Mouse (Mus musculus) left cerebral cortex, postnatal 25 days (tissue): ENCODE data around the gene Phex. TPM values are rescaled to one million over a fixed set of nuclear protein-coding genes. Genes with fewer than 3 reads are reported as not detected.

Experiments
- DNase-seq, 2 experiments: peaks; one replicate each; pipeline ENCODE4 v3.0.0; 2022; ENCODE audit warnings: low spot score in 2 of 2, mixed read lengths in 1 of 2
- intact Hi-C: fragments of 180-260 bp; cut with DNase I; formaldehyde crosslinking; loops from one replicate; pipeline ENCODE4 v1.15.1; 2025
- total RNA-seq, 2 experiments: library from RNA; stranded (reverse); gene quantifications; 2 replicates each; pipeline ENCODE4 v1.2.3; 2021

The Phex gene
- under 1 TPM; 0.60 to 0.62 TPM for total RNA-seq

- no peak for DNase-seq
- intact Hi-C loops = no loop called here
Measured at GRCm38 (mm10) chrX:157415212-157415611, at the start of gene Phex. TSS of gene Phex (minus strand) at chrX:157415312.

- intact Hi-C loops = loop anchor here (1.0 to 5.0 kb wide), 2 partner anchors 182 to 1465 kb away; no protein-coding TSS in a partner anchor
- DNase-seq = peak in 1 of 2 experiments; percentile 7
Measured at GRCm38 (mm10) chrX:157462716-157463115, 47.6 kb upstream of the Phex start.

GRCm38 (mm10) chrX:157454430-157454829 lies 39.3 kb upstream of the Phex start:
- intact Hi-C loops = loop anchor here (10.0 kb wide), 1 partner anchor 1810 kb away; no protein-coding TSS in a partner anchor
- peak; percentile 33 to 47 for DNase-seq

GRCm38 (mm10) chrX:157449000-157449399 lies 33.9 kb upstream of the Phex start:
- intact Hi-C loops = no loop called here
- no peak for DNase-seq

- intact Hi-C loops = no loop called here
Measured at GRCm38 (mm10) chrX:157447431-157447830, 32.3 kb upstream of the Phex start.

GRCm38 (mm10) chrX:157434768-157435167 lies 19.7 kb upstream of the Phex start:
- DNase-seq = no peak
- intact Hi-C loops = no loop called here

More at GRCm38 (mm10) chrX:157447431-157447830, 32.3 kb upstream of the Phex start:
- no peak for DNase-seq

- intact Hi-C loops = no loop called here
- DNase-seq = no peak
Measured at GRCm38 (mm10) chrX:157419451-157419850, 4.3 kb upstream of the Phex start.

GRCm38 (mm10) chrX:157404919-157405318 lies 10.2 kb downstream of the Phex start:
- no peak for DNase-seq
- intact Hi-C loops = no loop called here

GRCm38 (mm10) chrX:157391241-157391640 lies 23.9 kb downstream of the Phex start:
- DNase-seq = peak in 1 of 2 experiments; percentile 55
- intact Hi-C loops = no loop called here

GRCm38 (mm10) chrX:157390102-157390501 lies 25.0 kb downstream of the Phex start:
- peak in 1 of 2 experiments; percentile 72 for DNase-seq
- intact Hi-C loops = no loop called here

GRCm38 (mm10) chrX:157388419-157388818 lies 26.7 kb downstream of the Phex start:
- DNase-seq = peak in 1 of 2 experiments; percentile 67
- intact Hi-C loops = no loop called here

- DNase-seq = no peak
- intact Hi-C loops = no loop called here
Measured at GRCm38 (mm10) chrX:157387025-157387424, 28.1 kb downstream of the Phex start.

- no peak for DNase-seq
- intact Hi-C loops = no loop called here
Measured at GRCm38 (mm10) chrX:157378822-157379221, 36.3 kb downstream of the Phex start.

- intact Hi-C loops = no loop called here
- DNase-seq = no peak
Measured at GRCm38 (mm10) chrX:157377456-157377855, 37.7 kb downstream of the Phex start.

GRCm38 (mm10) chrX:157373873-157374272 lies 41.2 kb downstream of the Phex start:
- intact Hi-C loops = no loop called here

GRCm38 (mm10) chrX:157369166-157369565 lies 45.9 kb downstream of the Phex start:
- intact Hi-C loops = no loop called here
- no peak for DNase-seq

More at GRCm38 (mm10) chrX:157373873-157374272, 41.2 kb downstream of the Phex start:
- no peak for DNase-seq

- DNase-seq = peak in 1 of 2 experiments; percentile 52
- intact Hi-C loops = no loop called here
Measured at GRCm38 (mm10) chrX:157355521-157355920, 59.6 kb downstream of the Phex start.

- DNase-seq = no peak
- intact Hi-C loops = no loop called here
Measured at GRCm38 (mm10) chrX:157346201-157346600, 68.9 kb downstream of the Phex start.

GRCm38 (mm10) chrX:157334726-157335125 lies 80.4 kb downstream of the Phex start:
- intact Hi-C loops = no loop called here
- DNase-seq = no peak

GRCm38 (mm10) chrX:157329821-157330220 lies 85.3 kb downstream of the Phex start:
- DNase-seq = no peak
- intact Hi-C loops = no loop called here

- DNase-seq = no peak
- intact Hi-C loops = no loop called here
Measured at GRCm38 (mm10) chrX:157328396-157328795, 86.7 kb downstream of the Phex start.

- no peak for DNase-seq
Measured at GRCm38 (mm10) chrX:157327756-157328155, 87.4 kb downstream of the Phex start.

More at GRCm38 (mm10) chrX:157327756-157328155, 87.4 kb downstream of the Phex start:
- intact Hi-C loops = no loop called here
